Mouse (Mus musculus): ENCODE measurements around the gene Ptprn2. TPM values are rescaled to one million over a fixed set of nuclear protein-coding genes. Genes with fewer than 3 reads are reported as not detected.

Gene Ptprn2
- total RNA-seq, 2 experiments from 2014 or later = 0.10 to 0.34 TPM

DNA sequence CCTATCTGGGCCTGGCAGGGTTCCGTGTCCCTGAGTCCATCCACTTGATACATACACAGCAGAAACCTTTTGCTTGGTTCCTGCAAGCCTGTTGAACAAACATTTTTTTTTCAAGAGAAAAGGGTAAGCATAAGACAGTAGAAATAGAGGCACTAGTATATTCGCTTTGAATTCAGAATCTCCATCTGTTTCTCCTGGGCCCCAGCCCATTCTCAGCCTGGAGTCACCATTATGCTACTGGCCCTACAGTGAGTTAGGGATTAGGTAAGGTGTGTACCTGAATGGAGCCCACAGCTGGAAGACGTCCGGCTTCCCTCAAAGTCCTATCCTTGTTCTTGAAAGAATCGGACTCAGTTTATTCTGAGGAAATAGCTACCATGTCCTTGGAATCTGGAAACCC lies 104.6 kb downstream of the Ptprn2 start:
- DNase-seq (ENCODE audit: low spot score in 2 of 2) = no peak

- DNase-seq (ENCODE audit: low spot score in 2 of 2) = no peak
These were observed 108.9 kb downstream of the Ptprn2 start for GRCm38 (mm10) chr12:116594457-116594856.

DNA sequence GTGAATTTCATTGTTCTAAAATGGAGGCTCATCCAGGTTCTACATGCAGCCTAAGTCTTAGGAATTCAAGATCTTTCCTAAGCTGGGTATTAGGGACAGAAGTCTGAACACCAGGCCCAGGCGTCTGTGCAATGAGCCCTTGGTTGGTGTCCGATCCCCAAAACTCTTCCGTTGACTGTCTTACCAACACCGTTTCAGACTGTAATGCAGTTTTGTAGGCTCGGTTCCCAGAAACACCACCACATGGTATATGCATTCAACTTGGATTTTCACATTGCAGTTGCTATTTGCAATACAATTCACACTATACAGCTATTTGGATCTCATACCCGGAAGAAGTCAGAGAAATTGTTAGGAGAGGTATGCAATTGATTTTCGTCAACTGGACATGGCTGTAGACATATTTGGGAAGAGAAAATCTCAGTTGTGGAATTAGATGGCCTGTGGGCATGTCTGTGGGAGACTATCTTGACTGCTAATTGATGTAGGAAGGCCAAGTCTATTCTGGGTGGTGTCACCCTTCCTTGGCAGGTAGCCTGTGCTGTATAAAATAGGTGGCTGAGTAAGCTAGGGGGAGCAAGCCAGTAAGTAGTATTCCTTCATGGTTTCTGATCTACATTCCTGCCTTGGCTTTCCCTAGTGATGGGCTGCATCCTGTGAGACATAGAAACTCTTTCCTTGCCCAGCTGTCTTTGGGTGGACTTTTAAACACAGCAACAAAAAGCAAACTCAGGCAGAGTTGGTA lies 109.5 kb downstream of the Ptprn2 start:
- no peak for DNase-seq (ENCODE audit: low spot score in 2 of 2)

DNA sequence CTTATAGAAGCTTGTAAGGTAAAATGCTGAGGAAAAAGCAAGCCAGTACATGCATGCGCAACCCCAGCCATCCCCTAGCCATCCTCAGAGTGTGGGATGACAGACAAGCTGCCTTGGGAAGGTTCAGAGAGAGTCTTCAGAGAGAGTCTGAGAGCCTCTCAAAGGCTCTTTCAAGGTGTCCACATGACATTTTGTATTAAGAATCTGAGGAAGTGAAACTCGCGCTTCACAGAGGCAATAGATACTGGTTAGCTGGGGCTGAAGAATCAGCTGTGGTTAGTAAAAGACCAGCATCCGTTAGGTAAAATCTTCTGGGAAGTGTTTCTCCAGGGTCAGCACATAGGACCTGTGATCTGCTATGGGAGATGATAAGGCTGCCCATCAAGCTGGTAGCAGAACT lies 110.2 kb downstream of the Ptprn2 start:
- DNase-seq (ENCODE audit: low spot score in 2 of 2) = no peak

DNA sequence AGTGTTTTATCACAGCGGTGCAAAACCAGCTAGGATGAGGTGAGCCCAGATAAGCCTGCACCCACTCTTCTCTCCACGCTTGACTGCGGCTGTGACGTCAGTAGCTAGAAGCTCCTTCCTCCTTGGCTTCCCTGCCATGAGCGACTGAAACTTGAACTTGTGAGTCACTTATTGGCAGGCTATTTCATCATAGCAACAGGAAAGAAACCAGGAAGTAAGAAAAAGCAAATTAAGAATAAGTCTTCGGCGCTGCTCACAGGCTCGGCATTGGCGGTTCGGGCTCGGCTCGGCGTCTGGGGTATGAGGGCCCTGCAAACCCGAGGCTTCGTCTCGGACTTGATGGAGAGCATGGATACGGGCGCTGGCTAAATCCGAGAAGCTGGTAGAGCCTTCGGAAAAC lies 111.5 kb downstream of the Ptprn2 start:
- no peak for DNase-seq (ENCODE audit: low spot score in 2 of 2)

GRCm38 (mm10) chr12:116597670-116598069 lies 112.2 kb downstream of the Ptprn2 start:
- DNase-seq (ENCODE audit: low spot score in 2 of 2) = no peak

DNA sequence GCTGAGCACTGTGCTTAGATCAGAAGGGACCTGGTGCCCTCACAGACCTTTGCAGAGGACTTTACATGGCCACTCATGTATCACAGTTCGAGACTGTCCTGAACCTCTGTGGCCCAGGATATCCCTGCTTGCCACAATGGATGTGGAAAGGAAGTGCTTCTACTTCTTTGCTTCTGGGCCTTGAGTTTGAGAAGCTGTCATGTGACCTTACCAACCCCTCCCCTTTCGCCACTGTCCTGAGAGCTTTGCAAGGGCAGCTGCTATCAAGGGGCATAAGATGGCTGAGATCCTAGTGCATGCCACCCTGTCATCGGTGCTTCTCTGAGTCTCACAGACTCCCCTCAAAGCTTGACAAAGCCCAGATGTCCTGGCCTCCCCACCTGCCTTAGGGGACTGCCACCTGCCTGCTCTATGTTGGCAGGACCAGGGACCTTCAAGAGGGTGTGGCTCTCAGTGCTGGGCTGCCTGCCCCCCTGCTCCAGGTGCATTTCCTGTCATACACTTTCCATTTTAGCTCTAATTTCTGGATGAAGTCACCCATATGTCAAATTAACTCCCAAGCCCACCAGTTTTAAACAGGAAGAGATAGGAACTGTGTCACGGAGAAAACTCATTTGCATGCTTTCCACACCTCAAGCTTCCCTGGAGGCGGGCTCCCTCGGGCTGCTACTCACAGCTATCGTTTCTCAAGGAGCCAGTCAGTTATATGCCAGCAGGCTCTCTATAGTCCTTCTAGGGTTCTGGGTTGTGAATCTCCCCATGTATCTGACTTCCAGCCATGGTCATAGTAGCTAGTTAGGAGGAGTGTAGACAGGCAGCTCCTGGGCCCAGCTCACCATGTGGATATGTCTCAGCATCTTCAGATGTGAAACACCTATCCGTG lies 112.8 kb downstream of the Ptprn2 start:
- no peak for DNase-seq (ENCODE audit: low spot score in 2 of 2)

GRCm38 (mm10) chr12:116599537-116599936 lies 114.0 kb downstream of the Ptprn2 start:
- DNase-seq (ENCODE audit: low spot score in 2 of 2) = no peak

DNA sequence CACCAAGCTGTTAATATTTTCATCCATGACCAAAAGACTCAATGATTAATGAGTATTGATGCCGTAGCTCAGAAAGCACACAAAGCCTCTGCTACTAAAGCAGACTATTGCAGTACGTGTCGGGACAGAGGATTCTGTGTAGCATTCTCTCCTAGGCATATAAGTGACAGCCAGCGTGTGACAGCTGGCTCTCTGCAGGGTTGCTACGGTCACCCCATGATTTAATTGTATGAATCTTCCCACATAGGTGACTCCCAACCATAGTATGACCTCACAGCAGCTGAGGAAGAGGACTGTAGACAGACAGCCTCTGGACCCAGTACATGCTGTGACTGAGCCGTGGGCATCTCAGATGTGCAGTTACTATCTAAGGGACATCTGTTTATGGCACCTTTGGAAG lies 114.5 kb downstream of the Ptprn2 start:
- no peak for DNase-seq (ENCODE audit: low spot score in 2 of 2)

DNA sequence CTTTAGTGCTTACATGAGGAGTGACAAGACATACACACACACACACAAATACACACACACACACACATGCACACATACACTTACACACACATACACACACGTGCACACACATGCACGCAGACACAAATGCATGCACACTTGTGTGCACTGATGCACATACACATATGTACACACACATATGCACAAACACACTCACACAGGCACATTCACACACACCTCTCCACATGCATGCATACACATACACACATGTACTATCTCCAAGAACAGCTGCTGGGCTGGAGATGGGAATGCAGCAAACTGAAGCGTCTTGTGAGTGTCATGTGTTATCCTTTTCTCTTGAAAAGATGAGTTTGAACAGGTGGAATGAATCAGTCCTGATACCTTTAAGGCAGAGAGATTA lies 115.9 kb downstream of the Ptprn2 start:
- no peak for DNase-seq (ENCODE audit: low spot score in 2 of 2)

DNA sequence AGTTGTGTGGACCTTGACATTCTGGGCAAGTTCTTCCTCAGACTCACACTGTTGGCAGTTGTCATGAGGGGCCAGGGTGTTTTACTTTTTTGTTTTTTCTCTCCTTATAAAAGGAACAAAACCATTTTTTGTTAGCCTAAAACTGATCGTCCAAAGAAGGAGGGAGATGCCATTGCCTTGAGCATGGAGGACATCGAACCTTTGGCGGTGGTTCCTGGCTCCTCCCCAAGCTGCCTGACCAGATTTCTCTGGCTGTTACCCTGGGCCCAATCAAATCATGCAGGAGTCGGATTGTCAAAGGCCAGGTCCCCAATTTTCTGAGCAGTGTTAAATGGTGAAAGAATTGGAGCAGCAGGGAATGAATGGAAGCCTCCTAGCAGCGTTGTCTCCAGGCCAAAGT lies 116.4 kb downstream of the Ptprn2 start:
- DNase-seq (ENCODE audit: low spot score in 2 of 2) = no peak

DNA sequence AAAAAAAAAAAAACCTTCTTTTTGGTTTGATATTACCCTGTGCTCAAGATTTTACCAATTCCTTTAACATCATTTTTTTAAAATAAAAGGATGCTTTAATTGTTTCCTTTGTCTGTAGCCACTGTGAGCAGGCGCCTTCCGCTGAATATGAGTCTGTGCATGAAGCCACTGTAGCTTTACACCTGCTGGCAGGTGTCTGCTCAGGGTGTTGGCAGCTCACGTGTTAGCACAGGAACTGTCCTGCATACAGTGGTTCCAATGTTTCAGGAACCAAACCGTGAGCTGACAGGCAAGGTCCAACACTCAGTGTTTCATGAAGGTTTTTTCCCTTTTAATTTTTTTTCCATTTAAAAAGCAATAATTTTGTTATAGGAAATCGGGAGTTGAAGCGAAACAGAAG lies 123.1 kb downstream of the Ptprn2 start:
- no peak for DNase-seq (ENCODE audit: low spot score in 2 of 2)

GRCm38 (mm10) chr12:116619868-116620267 lies 134.3 kb downstream of the Ptprn2 start:
- peak; percentile 36 to 64 for DNase-seq (ENCODE audit: low spot score in 2 of 2)

- no peak for DNase-seq (ENCODE audit: low spot score in 2 of 2)
These were observed 134.8 kb downstream of the Ptprn2 start for GRCm38 (mm10) chr12:116620299-116620698.

- DNase-seq (ENCODE audit: low spot score in 2 of 2) = no peak
These were observed 136.0 kb downstream of the Ptprn2 start for GRCm38 (mm10) chr12:116621325-116622040.

GRCm38 (mm10) chr12:116622665-116623387 lies 137.3 kb downstream of the Ptprn2 start:
- no peak for DNase-seq (ENCODE audit: low spot score in 2 of 2)

DNA sequence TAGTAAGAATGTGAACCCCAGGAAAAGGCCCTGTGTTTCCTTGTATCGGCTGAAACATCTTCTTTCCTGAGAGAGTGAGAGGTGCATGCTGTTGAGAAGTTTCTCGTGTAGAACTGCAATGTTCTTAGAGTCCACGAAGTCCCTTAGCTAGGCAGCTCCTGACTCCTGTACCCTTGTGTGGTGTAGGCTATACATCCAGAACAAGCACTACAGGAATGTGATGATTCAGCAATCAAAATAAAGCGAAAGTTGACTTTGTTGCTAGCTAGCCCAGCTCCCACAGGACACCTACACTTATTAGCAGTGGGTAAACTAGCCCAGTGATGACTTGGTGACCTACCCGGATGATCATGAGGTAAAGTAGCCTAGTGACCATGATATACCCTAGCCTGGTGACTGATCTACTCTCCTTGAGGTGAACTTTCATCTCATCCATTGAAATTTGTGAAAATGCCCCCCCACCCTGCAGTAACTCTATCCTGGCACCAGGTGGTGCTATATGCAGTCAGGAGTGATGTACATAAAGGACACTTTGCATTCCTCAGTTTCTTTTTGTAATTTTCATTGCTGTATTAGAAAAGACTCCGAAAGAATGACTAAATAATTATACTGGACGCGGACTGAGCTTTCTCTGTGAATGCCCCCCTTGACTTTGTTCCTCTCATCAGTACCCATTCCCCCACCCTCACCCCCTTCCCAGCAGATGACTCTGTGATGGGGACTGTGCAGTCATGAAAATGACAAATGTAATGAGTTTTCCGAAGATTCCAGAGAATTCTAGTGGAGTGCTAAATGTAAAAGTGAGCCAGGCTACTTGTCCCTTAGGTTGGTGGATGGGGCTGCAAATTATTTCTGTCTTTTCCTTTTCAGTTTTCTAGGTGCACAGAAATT lies 140.1 kb downstream of the Ptprn2 start:
- no peak for DNase-seq (ENCODE audit: low spot score in 2 of 2)

GRCm38 (mm10) chr12:116628992-116629391 lies 143.5 kb downstream of the Ptprn2 start:
- DNase-seq (ENCODE audit: low spot score in 2 of 2) = no peak

DNA sequence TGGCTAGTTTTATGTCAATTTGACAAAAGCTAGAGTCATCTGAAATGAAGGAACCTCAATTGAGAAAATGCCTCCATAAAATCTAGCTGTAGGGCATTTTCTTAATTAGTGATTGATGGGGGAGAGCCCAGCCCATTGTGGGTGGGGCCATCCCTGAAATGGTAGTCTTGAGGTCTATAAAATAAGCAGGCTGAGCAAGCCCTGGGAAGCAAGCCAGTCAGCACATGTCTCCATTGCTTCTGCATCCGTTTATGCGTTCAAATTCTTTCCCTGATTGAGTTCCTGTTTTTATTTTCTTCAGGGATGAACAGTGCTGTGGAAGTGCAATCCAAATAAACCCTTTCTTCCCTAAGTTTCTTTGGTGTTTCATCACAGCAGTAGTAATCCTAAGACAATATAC lies 152.0 kb downstream of the Ptprn2 start:
- DNase-seq (ENCODE audit: low spot score in 2 of 2) = no peak

DNA sequence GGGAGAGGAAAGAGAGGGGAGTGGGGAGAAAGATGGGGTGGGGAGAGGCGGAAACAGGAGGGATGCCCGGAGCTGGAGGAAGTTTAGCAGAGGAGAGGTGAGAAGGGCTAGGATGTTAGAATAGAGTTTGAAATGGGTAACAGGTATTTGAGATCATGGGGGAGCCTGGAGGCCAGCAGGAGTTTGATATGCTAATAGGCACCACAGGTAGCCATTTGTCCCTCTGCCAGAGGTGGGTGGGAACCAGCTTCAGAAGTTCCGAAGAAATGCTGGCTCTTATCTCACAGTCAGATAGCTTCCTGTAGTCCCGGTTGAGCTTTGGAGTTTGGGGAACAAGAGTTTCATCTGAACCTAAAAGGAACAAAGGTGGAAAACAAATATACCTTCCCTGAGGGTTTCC lies 155.4 kb downstream of the Ptprn2 start:
- no peak for DNase-seq (ENCODE audit: low spot score in 2 of 2)

Measured in gastrocnemius, postnatal 4 days (tissue).